In genomic region chr12:18609835-18610234, GRCm38 (mm10) we compare ENCODE assay signal across 8 mouse cellular contexts.
A peak's percentile ranks its signal among the peaks of the same experiment; 100 is the strongest.
DNase-seq lines count a peak whose midpoint lies in the region; ATAC-seq and TF ChIP-seq lines count a peak whose summit lies in the region.

No protein-coding gene starts in this region.

- WGBS in hindbrain, embryonic 16.5 days, result 1% methylated on average over 29 of the region's 38 CpGs

- peak; percentile 87 for DNase-seq in Muller cell, postnatal 12 days (ENCODE audit: inconsistent ontology term)
- peak; percentile 66 for DNase-seq in gastrocnemius, postnatal 14 days
- peak; percentile 32 to 37 for DNase-seq in left cerebral cortex, adult 2 months (ENCODE audit: extremely low spot score in 1 of 2, low spot score in 2 of 2)
- peak; percentile 77 to 86 for DNase-seq in lung, postnatal 4 days
- peak; percentile 35 for DNase-seq in right cerebral cortex, adult 18-20 months
- DNase-seq in urinary bladder, adult 18-20 months (ENCODE audit: low spot score in 2 of 2), result peak; percentile 55 to 61

- intact Hi-C loops in gastrocnemius, postnatal 14 days (cut with DNase I; ENCODE audit: low total_unique reads), result no loop called here
- intact Hi-C loops in left cerebral cortex, adult 2 months (cut with DNase I), result no loop called here

- peak overlapping the region; percentile 61 for H3K4me2 ChIP-seq in hindbrain, embryonic 16.5 days (ENCODE audit: low read length)

- no peaks in the 10 kb centered on the region for H3K36me3 ChIP-seq in hindbrain, embryonic 16.5 days (ENCODE audit: control insufficient read depth, insufficient read depth, low read length)

- H3K9ac ChIP-seq in hindbrain, embryonic 16.5 days (ENCODE audit: low read depth, low read length), result peak overlapping the region; percentile 60

- no peak for TF ChIP-seq CTCF in left cerebral cortex, adult 2 months (IDR thresholded peaks at IDR 0.05)

- ATAC-seq in common myeloid progenitor, adult 5-6 weeks (replicated peaks; ENCODE audit: low read depth, poor library complexity, severe bottlenecking), result peak; percentile 99
- peak; percentile 98 for ATAC-seq in hindbrain, embryonic 16.5 days

- no peaks in the 10 kb centered on the region for H3K27me3 ChIP-seq in hindbrain, embryonic 16.5 days (replicated peaks; ENCODE audit: control insufficient read depth, insufficient read depth, low read length)

- H3K27ac ChIP-seq in hindbrain, embryonic 16.5 days (ENCODE audit: low read depth, low read length), result no peak overlapping the region
- H3K27ac ChIP-seq in left cerebral cortex, adult 2 months, result no peak overlapping the region

- H3K4me3 ChIP-seq in hindbrain, embryonic 16.5 days (ENCODE audit: low read length), result peak overlapping the region; percentile 60
- peak overlapping the region; percentile 44 for H3K4me3 ChIP-seq in left cerebral cortex, adult 2 months

- no peaks in the 10 kb centered on the region for H3K9me3 ChIP-seq in hindbrain, embryonic 16.5 days (ENCODE audit: control insufficient read depth, low read length)

- no peaks in the 10 kb centered on the region for H3K4me1 ChIP-seq in hindbrain, embryonic 16.5 days (ENCODE audit: control insufficient read depth, insufficient read depth, low read depth, low read length)

Comparison
In these comparisons a context has a peak if more than half of its experiments do, and no peak if none do; other contexts are left out.
1. DNase-seq: peak in every context shown above with its lines; median percentile 87 in Muller cell, postnatal 12 days; 82 in lung, postnatal 4 days; 66 in gastrocnemius, postnatal 14 days; 58 in urinary bladder, adult 18-20 months; 35 in right cerebral cortex, adult 18-20 months; 34 in left cerebral cortex, adult 2 months.